Mouse (Mus musculus) CH12.LX (cell line): ENCODE data around the gene Iqgap1. TPM values are rescaled to one million over a fixed set of nuclear protein-coding genes. Genes with fewer than 3 reads are reported as not detected.

Experiments used
- DNase-seq: peaks from one replicate; pipeline ENCODE4 v3.0.0-alpha.2; 2013; ENCODE audit errors: extremely low read depth
- H3K27ac ChIP-seq: 2 replicates; pipeline ENCODE4 v1.5.1; 2012; ENCODE audit warnings: low read depth, mild to moderate bottlenecking, control low read depth, moderate library complexity; ENCODE audit not compliant: insufficient read depth
- H3K27me3 ChIP-seq: replicated peaks from 2 replicates; pipeline ENCODE3; 2012; ENCODE audit warnings: inconsistent platforms
- H3K36me3 ChIP-seq, 2 experiments: replicated peaks in 1 of 2; 2 replicates each; pipeline versions ENCODE3 to v1.6.1; 2012; ENCODE audit warnings: inconsistent platforms in 1 of 2, low read length in 1 of 2, mild to moderate bottlenecking in 1 of 2, mixed read lengths in 1 of 2, moderate library complexity in 1 of 2; ENCODE audit not compliant: control insufficient read depth in 1 of 2, insufficient read depth in 1 of 2
- H3K4me1 ChIP-seq, 2 experiments: 2 replicates each; pipeline ENCODE4 v1.6.1; 2012; ENCODE audit warnings: inconsistent platforms in 1 of 2, moderate library complexity in 1 of 2; ENCODE audit not compliant: insufficient read depth in 2 of 2, control insufficient read depth in 1 of 2
- H3K4me2 ChIP-seq: 2 replicates; pipeline ENCODE4 v1.6.1; 2012; ENCODE audit warnings: low read depth, mild to moderate bottlenecking, control low read depth; ENCODE audit not compliant: poor library complexity, insufficient read depth, severe bottlenecking
- H3K4me3 ChIP-seq, 3 experiments: fragments of 150-350 bp in 1 of 3; sonication (generic) in 1 of 3; replicated peaks in 1 of 3; 2 replicates each; pipeline versions ENCODE3 to v1.5.1; 2011 to 2012; ENCODE audit warnings: low read depth in 2 of 3, low read length in 2 of 3, mild to moderate bottlenecking in 2 of 3, moderate library complexity in 2 of 3, control low read depth in 1 of 3, improper control_type of control experiment in 1 of 3, inconsistent platforms in 1 of 3, mixed read lengths in 1 of 3; ENCODE audit not compliant: poor library complexity in 1 of 3
- H3K79me2 ChIP-seq: replicated peaks from 2 replicates; pipeline ENCODE4 v1.6.1; 2012; ENCODE audit warnings: mild to moderate bottlenecking, moderate library complexity; ENCODE audit not compliant: control insufficient read depth, poor library complexity, insufficient read depth, severe bottlenecking; ENCODE audit errors: extremely low read depth
- H3K9ac ChIP-seq: 2 replicates; pipeline ENCODE4 v1.6.1; 2012; ENCODE audit warnings: low read depth, mild to moderate bottlenecking, control low read depth, moderate library complexity; ENCODE audit not compliant: insufficient read depth
- H3K9me3 ChIP-seq: replicated peaks from 2 replicates; pipeline ENCODE3; 2012; ENCODE audit warnings: low read length, inconsistent platforms, mixed read lengths
- CHD2 ChIP-seq: IDR thresholded peaks from 2 replicates; pipeline ENCODE4 v1.6.1; 2011; ENCODE audit warnings: low read length, improper control_type of control experiment
- CTCF ChIP-seq, 2 experiments: IDR thresholded peaks in 1 of 2; conservative IDR thresholded peaks in 1 of 2; 2 replicates each; pipeline ENCODE4 v1.5.1; 2011 to 2012; ENCODE audit warnings: low read depth in 2 of 2, low read length in 2 of 2, improper control_type of control experiment in 1 of 2, inconsistent platforms in 1 of 2, mild to moderate bottlenecking in 1 of 2, moderate library complexity in 1 of 2
- MAFK ChIP-seq: IDR thresholded peaks from 2 replicates; pipeline ENCODE4 v1.6.1; 2011; ENCODE audit warnings: low read length, improper control_type of control experiment; ENCODE audit not compliant: insufficient replicate concordance
- MEF2A ChIP-seq: IDR thresholded peaks from 2 replicates; pipeline ENCODE4 v1.6.1; 2014; ENCODE audit warnings: low read depth, mild to moderate bottlenecking, inconsistent platforms, low read length, improper control_type of control experiment, borderline replicate concordance
- MXI1 ChIP-seq: IDR thresholded peaks from 2 replicates; pipeline ENCODE4 v1.6.1; 2011; ENCODE audit warnings: mild to moderate bottlenecking, low read depth, low read length, improper control_type of control experiment
- POLR2A ChIP-seq: IDR thresholded peaks from 2 replicates; pipeline ENCODE4 v1.6.1; 2011; ENCODE audit warnings: low read depth, mild to moderate bottlenecking, improper control_type of control experiment, low read length
- RAD21 ChIP-seq: IDR thresholded peaks from 2 replicates; pipeline ENCODE4 v1.6.1; 2011; ENCODE audit warnings: low read depth, mild to moderate bottlenecking, low read length, improper control_type of control experiment, moderate library complexity
- TCF12 ChIP-seq: IDR thresholded peaks from 2 replicates; pipeline ENCODE4 v1.6.1; 2014; ENCODE audit warnings: low read depth, mild to moderate bottlenecking, inconsistent platforms, low read length, improper control_type of control experiment
- UBTF ChIP-seq: IDR thresholded peaks from 2 replicates; pipeline ENCODE4 v1.6.1; 2012; ENCODE audit warnings: low read depth, mild to moderate bottlenecking, inconsistent platforms, low read length, improper control_type of control experiment, moderate library complexity
- ZMIZ1 ChIP-seq: IDR thresholded peaks from 2 replicates; pipeline ENCODE4 v1.6.1; 2012; ENCODE audit warnings: low read depth, mild to moderate bottlenecking, inconsistent platforms, low read length, improper control_type of control experiment
- dilution Hi-C: fragments of 300-500 bp; cut with MboI; formaldehyde crosslinking; loops from 2 replicates; pipeline ENCODE4 v1.14.3; 2020; ENCODE audit warnings: low sequenced_read_pairs; ENCODE audit not compliant: extremely low pct_unique_long_range_greater_than_20kb, extremely low pct_ligation_motif_present
- in situ Hi-C: fragments of 300-500 bp; cut with MboI; formaldehyde crosslinking; loops from 3 replicates; pipeline ENCODE4 v1.14.3; 2019; ENCODE audit warnings: low sequenced_read_pairs, low pct_ligation_motif_present, low pct_unique_long_range_greater_than_20kb, mixed read lengths
- polyA plus RNA-seq: library from polyadenylated mRNA; unstranded; fragments of >175 nt; gene quantifications from 2 replicates; pipeline ENCODE4 v1.2.1, GENCODE M21; 2012; ENCODE audit warnings: low read depth; ENCODE audit not compliant: insufficient read length
- total RNA-seq, 2 experiments: library from RNA; depleted of rRNA; stranded (reverse); fragments of 300-350 nt in 1 of 2; fragments of >200 nt in 1 of 2; gene quantifications; 2 replicates each; pipeline ENCODE4 v1.2.3; 2012 to 2014

Iqgap1 gene
- total and polyA plus RNA-seq, 3 experiments, result 49.6 to 126 (median 77.0) TPM

- in situ Hi-C loops (loop anchor here (25.0 kb wide), 2 partner anchors 317 to 417 kb away; partner anchors contain the start of gene Alpk3), dilution Hi-C loops (no loop called here)
- Histone ChIP-seq H3K79me2 (no peaks in the 10 kb centered on the region), H3K4me2 (no peak overlapping the region), H3K9ac (no peak overlapping the region), H3K27ac (no peak overlapping the region), H3K4me1 (no peaks in the 10 kb centered on the region), H3K4me3 (no peak overlapping the region), H3K36me3 (peaks cover 84 to 97% of the 10 kb centered on the region in 2 experiments), H3K27me3 (no peaks in the 10 kb centered on the region), H3K9me3 (peaks cover 9% of the 10 kb centered on the region)
- TF ChIP-seq TCF12, result no peak
- no peak for TF ChIP-seq CTCF (conservative IDR thresholded peaks at IDR 0.05 in 1 of 2, IDR thresholded peaks at IDR 0.05 in 1 of 2; ENCODE audit: low read depth in 2 of 2, low read length in 2 of 2)
- no peak for TF ChIP-seq UBTF
- no peak for TF ChIP-seq ZMIZ1
- no peak for DNase-seq
Measured at GRCm38 (mm10) chr7:80745746-80746145, 80.0 kb downstream of the Iqgap1 start.

- in situ Hi-C loops (loop anchor here (25.0 kb wide), 2 partner anchors 317 to 417 kb away; partner anchors contain the start of gene Alpk3), dilution Hi-C loops (no loop called here)
- Histone ChIP-seq H3K4me1 (no peaks in the 10 kb centered on the region), H3K27me3 (no peaks in the 10 kb centered on the region), H3K9ac (no peak overlapping the region), H3K36me3 (peaks cover 83 to 97% of the 10 kb centered on the region in 2 experiments), H3K27ac (no peak overlapping the region), H3K4me3 (no peak overlapping the region), H3K9me3 (peaks cover 9% of the 10 kb centered on the region), H3K79me2 (no peaks in the 10 kb centered on the region), H3K4me2 (no peak overlapping the region)
- DNase-seq, result no peak
- TF ChIP-seq MEF2A, result no peak
- TF ChIP-seq, all 38 proteins: peak for 0
Measured at GRCm38 (mm10) chr7:80745250-80745649, 80.5 kb downstream of the Iqgap1 start.

- dilution Hi-C loops, result no loop called here
Measured at GRCm38 (mm10) chr7:80743920-80744630, 81.7 kb downstream of the Iqgap1 start.

More at GRCm38 (mm10) chr7:80743920-80744630, 81.7 kb downstream of the Iqgap1 start:
- H3K4me3 ChIP-seq, result no peak overlapping the region
- H3K36me3 ChIP-seq, result peaks cover 84 to 99% of the 10 kb centered on the region in 2 experiments
- no peak overlapping the region for H3K9ac ChIP-seq
- H3K4me1 ChIP-seq, result no peaks in the 10 kb centered on the region
- H3K27me3 ChIP-seq, result no peaks in the 10 kb centered on the region
- H3K27ac ChIP-seq, result no peak overlapping the region
- H3K4me2 ChIP-seq, result no peak overlapping the region
- no peaks in the 10 kb centered on the region for H3K79me2 ChIP-seq
- peaks cover 9% of the 10 kb centered on the region for H3K9me3 ChIP-seq
- DNase-seq, result no peak
- TF ChIP-seq POLR2A (no peak), RAD21 (no peak), MAFK (no peak), CHD2 (no peak), MXI1 (no peak)
- in situ Hi-C loops, result loop anchor here (25.0 kb wide), 2 partner anchors 318 to 418 kb away; partner anchors contain the start of gene Alpk3
